Mouse (Mus musculus) naive thymus-derived CD4-positive, alpha-beta T cell, adult 2 months (primary cell): Measurements from ENCODE around the gene Phospho2.

Experiments used
- DNase-seq: peaks from one replicate; pipeline ENCODE4 v3.0.0-alpha.2; 2011; ENCODE audit warnings: low read depth

The Phospho2 gene

DNA sequence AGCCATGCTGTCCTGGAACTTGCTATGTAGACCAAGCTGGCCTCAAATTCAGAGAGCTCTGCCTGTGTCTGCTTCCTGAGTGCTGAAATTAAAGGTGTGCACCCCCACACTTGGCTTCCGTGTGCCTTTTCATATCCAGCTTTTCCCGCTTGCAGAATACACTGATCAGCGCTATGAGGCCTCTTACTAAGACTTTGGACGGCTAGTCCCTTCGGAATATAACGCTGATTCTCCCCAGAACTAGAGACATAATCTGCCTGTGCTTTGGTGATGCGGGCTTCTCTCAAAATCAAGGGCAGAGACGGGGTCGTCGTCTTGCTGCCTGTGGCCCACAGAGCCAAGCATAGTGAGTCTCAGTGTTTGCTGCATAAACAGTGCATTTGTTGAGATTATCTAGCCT is 36.5 kb downstream of the Phospho2 start:
- no peak for DNase-seq

DNA sequence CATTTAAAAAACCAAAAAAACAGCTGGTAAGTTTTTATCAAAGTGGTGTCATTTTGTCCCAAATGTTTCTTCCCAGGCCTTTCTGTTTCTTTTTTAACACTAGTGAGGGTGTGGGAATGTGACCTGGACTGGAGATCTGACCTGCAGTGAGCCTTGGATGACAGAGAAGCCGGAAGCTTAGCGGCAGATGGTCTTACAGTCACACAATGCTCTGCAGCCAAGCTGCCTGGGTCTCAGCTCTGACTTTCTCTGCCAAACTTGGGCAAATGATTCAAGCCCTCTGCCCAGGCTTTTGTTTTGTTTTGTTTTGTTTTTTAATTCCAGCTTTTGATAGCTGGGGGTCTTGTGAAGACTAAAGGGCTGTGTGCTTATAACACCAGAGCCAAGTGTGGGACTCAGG is 37.0 kb downstream of the Phospho2 start:
- no peak for DNase-seq

DNA sequence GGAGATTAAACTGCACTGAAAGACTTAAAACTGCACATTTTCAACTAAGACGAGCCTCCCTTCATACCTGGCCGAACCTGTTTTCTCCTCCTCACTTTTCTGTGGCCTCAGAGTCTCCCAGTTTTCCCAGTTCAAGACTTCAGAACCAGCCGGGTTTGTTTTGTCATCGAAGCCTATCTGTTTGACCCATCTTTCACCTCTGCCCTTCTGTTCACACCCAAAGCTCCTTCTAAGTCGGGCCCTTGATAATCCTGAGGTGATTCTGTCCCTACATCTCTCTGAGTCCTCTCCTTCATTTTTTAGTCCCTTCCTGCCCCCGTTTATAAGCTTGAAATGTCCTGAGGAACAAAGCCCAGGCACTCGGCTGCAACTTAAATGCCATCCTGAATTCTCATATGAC is 38.6 kb downstream of the Phospho2 start:
- DNase-seq: no peak

DNA sequence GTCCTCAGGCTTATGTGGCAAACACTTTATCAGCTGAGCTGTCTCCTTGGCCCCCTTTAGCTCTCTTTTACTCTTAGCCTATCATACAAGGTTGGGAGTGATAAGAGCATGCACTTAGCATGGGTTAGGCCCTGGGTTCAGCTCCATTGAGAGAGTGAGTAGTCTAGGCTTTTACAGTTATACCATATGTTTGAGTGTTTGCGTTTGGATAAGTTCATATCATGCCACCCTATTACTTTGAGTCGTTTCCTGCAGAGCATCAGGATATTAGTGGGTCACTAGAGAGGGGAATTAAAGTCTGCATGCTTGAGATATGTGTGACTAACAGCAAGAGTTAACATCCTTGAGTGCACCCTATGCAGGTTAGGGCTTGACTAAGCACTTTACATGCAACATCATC is 40.3 kb downstream of the Phospho2 start:
- DNase-seq: no peak

DNA sequence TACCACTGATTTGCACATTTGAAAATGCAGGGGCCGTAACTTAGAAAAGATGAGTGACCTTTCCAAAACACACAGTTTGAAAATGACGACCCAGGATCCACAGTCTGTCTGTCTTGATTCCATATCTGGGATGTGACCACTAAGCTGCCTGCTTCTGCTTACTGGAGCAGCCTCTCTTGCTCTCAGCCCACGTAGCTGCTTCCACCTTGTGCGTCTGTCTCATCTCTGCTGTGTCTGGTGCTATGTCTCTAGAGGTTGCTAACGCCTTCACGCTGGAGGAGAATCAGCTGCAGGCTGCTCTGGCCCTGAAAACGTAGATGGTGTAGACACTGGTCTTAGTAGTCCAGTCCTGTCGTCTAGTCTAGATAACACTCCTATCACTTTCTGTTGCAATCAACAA is 40.7 kb downstream of the Phospho2 start:
- no peak for DNase-seq

DNA sequence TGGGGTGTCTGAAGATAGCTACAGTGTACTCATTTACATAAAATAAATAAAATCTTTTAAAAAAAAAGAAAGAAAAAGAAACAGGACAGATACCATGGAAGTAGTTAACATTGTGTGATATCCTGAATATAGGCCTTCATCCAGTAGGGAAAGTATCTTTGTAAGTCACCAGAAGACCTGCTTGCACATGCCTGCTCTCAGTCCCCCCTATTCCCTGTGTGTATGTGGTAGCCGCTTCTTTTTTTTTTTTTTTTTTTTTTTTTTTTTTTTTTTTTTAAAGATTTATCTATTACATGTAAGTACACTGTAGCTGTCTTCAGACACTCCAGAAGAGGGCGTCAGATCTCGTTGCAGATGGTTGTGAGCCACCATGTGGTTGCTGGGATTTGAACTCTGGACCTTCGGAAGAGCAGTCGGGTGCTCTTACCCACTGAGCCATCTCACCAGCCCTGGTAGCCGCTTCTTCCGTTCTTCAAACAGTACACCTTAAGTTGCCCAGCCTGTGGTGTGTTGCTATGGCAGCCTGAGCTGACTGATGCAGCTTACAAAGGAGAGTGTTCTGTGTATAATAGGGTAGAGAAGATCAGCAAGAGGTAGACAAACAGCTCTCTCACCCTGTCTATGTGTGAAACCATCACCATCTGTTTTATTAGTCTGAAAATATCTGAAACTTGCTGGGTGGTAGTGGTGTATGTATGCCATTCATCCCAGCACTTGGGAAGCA is 48.0 kb downstream of the Phospho2 start:
- DNase-seq: no peak

DNA sequence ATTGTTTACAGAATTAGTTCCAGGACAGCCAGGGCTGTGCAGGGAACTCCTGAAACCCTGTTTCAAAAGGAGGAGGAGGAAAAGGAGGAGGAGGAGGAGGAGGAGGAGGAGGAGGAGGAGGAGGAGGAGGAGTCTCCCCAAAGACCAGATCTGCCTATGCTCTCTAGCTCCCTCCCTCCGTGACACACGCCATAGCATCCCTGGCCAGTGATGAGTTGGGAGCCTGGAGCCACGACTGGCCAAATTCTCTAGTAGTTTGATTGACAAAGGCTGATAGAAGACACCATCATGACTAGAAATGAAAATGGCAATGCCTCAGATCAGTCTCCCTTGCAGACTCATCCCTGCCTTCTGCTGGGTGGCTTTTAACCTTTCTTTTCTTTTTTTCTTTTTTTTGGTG is 48.6 kb downstream of the Phospho2 start:
- DNase-seq: no peak

DNA sequence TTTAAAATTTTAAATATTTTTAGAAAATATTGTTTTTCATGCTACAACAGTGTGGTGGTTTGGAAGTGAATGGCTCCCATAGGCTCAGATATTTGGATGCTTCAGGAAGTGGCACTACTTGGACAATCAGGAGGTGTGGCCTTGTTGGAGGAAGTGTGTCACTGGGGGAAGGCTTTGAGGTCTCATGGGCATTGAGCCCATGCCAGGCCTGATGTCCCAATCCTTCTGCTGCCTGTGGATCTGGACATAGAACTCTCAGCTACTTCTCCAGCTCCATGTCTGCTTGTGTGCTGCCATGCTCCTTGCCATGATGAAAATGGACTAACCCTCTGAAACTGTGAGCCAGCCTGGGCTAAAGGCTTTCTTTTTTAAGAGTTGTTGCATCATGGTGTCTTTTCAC is 49.3 kb downstream of the Phospho2 start:
- no peak for DNase-seq

DNA sequence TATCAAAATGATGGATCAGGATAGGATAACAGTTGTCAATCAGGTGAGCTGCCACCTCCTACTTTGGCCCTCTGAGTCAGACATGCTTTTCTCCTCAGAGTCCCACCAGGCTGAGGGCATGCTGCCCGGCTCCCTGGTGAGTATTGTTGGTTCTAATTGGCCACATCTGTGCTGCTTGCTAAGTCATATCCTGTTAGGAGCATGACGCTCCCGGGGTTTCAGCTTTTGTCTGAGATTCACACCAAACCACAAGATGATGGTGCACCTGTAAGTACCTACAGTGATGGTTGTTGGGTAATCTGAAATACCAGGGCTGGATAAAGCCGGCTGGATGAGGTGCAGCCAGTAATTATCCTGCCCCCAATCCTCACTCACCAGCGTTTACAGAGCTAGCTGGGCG is 50.8 kb downstream of the Phospho2 start:
- DNase-seq: no peak

DNA sequence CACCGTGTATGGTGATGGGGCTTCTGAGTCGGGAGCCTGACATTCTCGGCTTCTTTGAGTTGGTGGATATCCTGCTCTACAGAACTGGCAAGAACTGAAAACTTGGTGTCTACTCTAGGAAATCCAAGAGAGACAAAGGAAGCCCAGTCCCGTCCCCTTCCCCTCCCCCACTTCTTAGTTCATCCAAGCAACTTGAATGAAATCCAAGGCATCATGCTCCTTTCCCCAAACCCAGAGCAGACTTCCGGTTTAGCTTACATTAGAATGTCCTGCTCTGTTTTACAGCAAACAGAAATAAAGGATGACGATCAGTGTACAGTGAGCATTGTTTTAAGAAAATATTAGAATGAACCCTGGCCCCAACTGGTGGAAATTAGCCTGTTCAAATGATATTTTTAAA is 59.8 kb downstream of the Phospho2 start:
- DNase-seq: no peak
